Mouse (Mus musculus): ENCODE measurements around the gene Ccl17.
A peak's percentile ranks its signal among the peaks of the same experiment; 100 is the strongest.

The Ccl17 gene

GRCm38 (mm10) chr8:94810153-94810552 is at the start of gene Ccl17:
TSS of gene Ccl17 (plus strand) at chr8:94810453.
- no peak for DNase-seq

- no peak for DNase-seq
Measured at GRCm38 (mm10) chr8:94767035-94767434, 43.2 kb upstream of the Ccl17 start.

- DNase-seq, result peak; percentile 44
Measured at GRCm38 (mm10) chr8:94770945-94771344, 39.3 kb upstream of the Ccl17 start.

GRCm38 (mm10) chr8:94771941-94772670 is 38.1 kb upstream of the Ccl17 start, which contains the start of gene Cx3cl1:
TSS of gene Cx3cl1 (plus strand) at chr8:94772009.
- DNase-seq, result peak; percentile 86

GRCm38 (mm10) chr8:94773048-94773447 is 37.2 kb upstream of the Ccl17 start:
- no peak for DNase-seq

GRCm38 (mm10) chr8:94773700-94774171 is 36.5 kb upstream of the Ccl17 start:
- peak; percentile 54 for DNase-seq

- DNase-seq, result no peak
Measured at GRCm38 (mm10) chr8:94774601-94775000, 35.7 kb upstream of the Ccl17 start.

- no peak for DNase-seq
Measured at GRCm38 (mm10) chr8:94776346-94776745, 33.9 kb upstream of the Ccl17 start.

- no peak for DNase-seq
Measured at GRCm38 (mm10) chr8:94778036-94778435, 32.2 kb upstream of the Ccl17 start.

- DNase-seq, result no peak
Measured at GRCm38 (mm10) chr8:94778473-94778872, 31.8 kb upstream of the Ccl17 start.

GRCm38 (mm10) chr8:94778895-94779533 is 31.2 kb upstream of the Ccl17 start:
- no peak for DNase-seq

GRCm38 (mm10) chr8:94779534-94780294 is 30.5 kb upstream of the Ccl17 start:
- DNase-seq, result no peak

- no peak for DNase-seq
Measured at GRCm38 (mm10) chr8:94780491-94781154, 29.6 kb upstream of the Ccl17 start.

GRCm38 (mm10) chr8:94781155-94781837 is 29.0 kb upstream of the Ccl17 start:
- no peak for DNase-seq

GRCm38 (mm10) chr8:94781838-94782235 is 28.4 kb upstream of the Ccl17 start:
- DNase-seq, result no peak

- no peak for DNase-seq
Measured at GRCm38 (mm10) chr8:94783890-94784289, 26.4 kb upstream of the Ccl17 start.

GRCm38 (mm10) chr8:94785247-94785985 is 24.8 kb upstream of the Ccl17 start:
- no peak for DNase-seq

- no peak for DNase-seq
Measured at GRCm38 (mm10) chr8:94785995-94786595, 24.2 kb upstream of the Ccl17 start.

GRCm38 (mm10) chr8:94787524-94788501 is 22.4 kb upstream of the Ccl17 start:
- no peak for DNase-seq

Data from cerebellum, adult 11-12 months (tissue).